Mouse (Mus musculus) cerebellum, adult 9-11 months (tissue): ENCODE data around the gene Nckap5l.
"Not testable (repeated sequence)": the region's sequence is repeated elsewhere in the genome, so short reads cannot be mapped to it uniquely, and the experiment has no call there.

Experiments used
- DNase-seq: peaks from one replicate; pipeline ENCODE4 v3.0.0; 2022

The Nckap5l gene

GRCm38 (mm10) chr15:99392486-99393385 is 64.8 kb downstream of the Nckap5l start, which contains the start of gene Tmbim6:
Tmbim6 (plus strand) TSS chr15:99392882.
- peak; percentile 100 for DNase-seq

GRCm38 (mm10) chr15:99391975-99392374 is 65.6 kb downstream of the Nckap5l start:
- no peak for DNase-seq

- no peak for DNase-seq
Observed at GRCm38 (mm10) chr15:99390472-99391401, 66.8 kb downstream of the Nckap5l start.

GRCm38 (mm10) chr15:99387976-99388375 is 69.6 kb downstream of the Nckap5l start:
- DNase-seq: no peak

- no peak for DNase-seq
Observed at GRCm38 (mm10) chr15:99386796-99387195, 70.8 kb downstream of the Nckap5l start.

GRCm38 (mm10) chr15:99386110-99386509 is 71.4 kb downstream of the Nckap5l start:
- not testable (repeated sequence) for DNase-seq

GRCm38 (mm10) chr15:99384071-99384470 is 73.5 kb downstream of the Nckap5l start:
- DNase-seq: no peak

- DNase-seq: no peak
Observed at GRCm38 (mm10) chr15:99382893-99383292, 74.7 kb downstream of the Nckap5l start.

GRCm38 (mm10) chr15:99376240-99376639 is 81.3 kb downstream of the Nckap5l start:
- DNase-seq: no peak

- no peak for DNase-seq
Observed at GRCm38 (mm10) chr15:99375581-99375980, 82.0 kb downstream of the Nckap5l start.

GRCm38 (mm10) chr15:99375036-99375435 is 82.5 kb downstream of the Nckap5l start:
- DNase-seq: no peak

GRCm38 (mm10) chr15:99372761-99373160 is 84.8 kb downstream of the Nckap5l start:
- no peak for DNase-seq
